Mouse (Mus musculus) urinary bladder, adult 18-20 months (tissue): Measurements from ENCODE around the gene Kif4.

Source experiments
- DNase-seq, 2 experiments: peaks; one replicate each; pipeline ENCODE4 v3.0.0; 2022; ENCODE audit warnings: low spot score in 2 of 2, mixed read lengths in 2 of 2

The Kif4 gene

GRCm38 (mm10) chrX:100730266-100730665, 104.7 kb downstream of the Kif4 start:
- no peak for DNase-seq

- no peak for DNase-seq
Observed at GRCm38 (mm10) chrX:100734359-100734758, 108.8 kb downstream of the Kif4 start.

- DNase-seq = peak; percentile 17 to 29
Observed at GRCm38 (mm10) chrX:100738918-100739317, 113.4 kb downstream of the Kif4 start.

- no peak for DNase-seq
Observed at GRCm38 (mm10) chrX:100739443-100739842, 113.9 kb downstream of the Kif4 start.

- DNase-seq = no peak
Observed at GRCm38 (mm10) chrX:100740785-100741184, 115.2 kb downstream of the Kif4 start.

- no peak for DNase-seq
Observed at GRCm38 (mm10) chrX:100741940-100742339, 116.4 kb downstream of the Kif4 start.

- DNase-seq = no peak
Observed at GRCm38 (mm10) chrX:100765855-100766254, 140.3 kb downstream of the Kif4 start.

GRCm38 (mm10) chrX:100767181-100767884, 141.8 kb downstream of the Kif4 start, which contains the start of gene Dlg3:
Dlg3 (plus strand) TSS chrX:100767722.
- no peak for DNase-seq

GRCm38 (mm10) chrX:100767885-100768626, 142.5 kb downstream of the Kif4 start:
- DNase-seq = no peak

- DNase-seq = no peak
Observed at GRCm38 (mm10) chrX:100769281-100769680, 143.7 kb downstream of the Kif4 start.

- DNase-seq = peak; percentile 47 to 72
Observed at GRCm38 (mm10) chrX:100774341-100774811, 148.8 kb downstream of the Kif4 start.

GRCm38 (mm10) chrX:100775405-100775804, 149.9 kb downstream of the Kif4 start:
- DNase-seq = no peak

GRCm38 (mm10) chrX:100776494-100776893, 151.0 kb downstream of the Kif4 start:
- peak in 1 of 2 experiments; percentile 9 for DNase-seq
